Mouse (Mus musculus): ENCODE measurements around the gene Rhog.

DNA sequence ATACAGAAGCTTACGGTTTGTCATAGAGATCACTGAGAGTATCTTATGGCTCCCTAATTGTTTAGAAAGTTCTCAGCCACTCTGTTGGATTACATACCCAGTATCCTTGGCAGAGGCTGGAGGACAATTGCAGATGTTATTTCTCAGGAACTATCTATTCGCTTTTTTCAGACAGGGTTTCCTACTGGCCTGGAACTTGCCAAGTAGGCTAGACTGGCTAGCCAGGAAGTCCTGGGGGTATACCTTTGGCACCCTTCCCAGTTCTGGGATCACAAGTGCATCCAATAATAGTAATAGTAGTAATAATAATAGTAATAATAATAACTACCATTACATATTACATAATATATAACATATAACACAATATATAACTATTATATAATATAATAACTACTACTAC lies 49.7 kb upstream of the Rhog start:
- TF ChIP-seq CTCF (IDR thresholded peaks at IDR 0.05; ENCODE audit: control insufficient read depth, insufficient read depth, insufficient read length) (no peak), USF1 (IDR thresholded peaks at IDR 0.05; ENCODE audit: low read depth) (no peak)
